Mouse (Mus musculus) thymus, postnatal 14 days (tissue): ENCODE data around the gene Suclg2.
"Not testable (repeated sequence)": the region's sequence is repeated elsewhere in the genome, so short reads cannot be mapped to it uniquely, and the experiment has no call there.

ENCODE experiments used
- DNase-seq: peaks from one replicate; pipeline ENCODE4 v3.0.0; 2021

The Suclg2 gene

DNA sequence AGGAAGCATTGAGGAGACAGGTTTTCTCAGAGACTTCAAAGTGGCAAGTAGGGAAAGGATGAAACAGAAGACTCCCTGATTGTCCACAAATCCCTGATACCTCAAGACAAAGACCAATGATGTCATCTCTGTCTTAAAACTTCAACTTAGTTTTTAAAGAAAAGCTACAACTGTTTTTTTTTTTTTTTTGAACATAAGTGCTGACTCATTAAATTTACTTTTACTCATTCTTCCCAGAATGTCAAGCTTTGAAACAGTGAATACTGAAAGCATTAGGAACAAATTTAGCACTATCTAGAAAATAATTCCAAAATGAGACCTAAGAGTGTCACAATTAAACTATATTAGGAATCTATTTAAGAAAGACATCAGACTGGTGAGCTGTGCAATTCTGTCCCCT is 98.8 kb downstream of the Suclg2 start:
- DNase-seq, result no peak

DNA sequence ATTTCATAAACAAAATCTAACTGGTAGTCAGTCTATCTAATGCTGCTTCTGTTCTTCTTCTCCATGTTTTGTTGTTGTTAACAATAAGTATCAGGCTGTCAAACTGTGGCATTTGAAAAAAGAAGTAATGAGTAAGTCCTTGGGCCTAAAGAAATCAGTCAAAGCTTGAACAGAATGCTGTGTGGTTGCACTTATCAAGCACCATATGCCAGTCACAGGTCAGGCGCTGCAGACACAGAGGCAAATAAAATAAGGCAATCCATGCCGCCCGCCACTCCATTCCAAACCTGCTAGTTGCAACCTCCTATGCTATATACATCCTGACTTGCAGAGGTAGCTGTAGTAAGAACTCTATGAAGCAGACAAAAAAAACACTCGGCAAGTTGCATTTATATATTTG is 100.2 kb downstream of the Suclg2 start:
- no peak for DNase-seq

DNA sequence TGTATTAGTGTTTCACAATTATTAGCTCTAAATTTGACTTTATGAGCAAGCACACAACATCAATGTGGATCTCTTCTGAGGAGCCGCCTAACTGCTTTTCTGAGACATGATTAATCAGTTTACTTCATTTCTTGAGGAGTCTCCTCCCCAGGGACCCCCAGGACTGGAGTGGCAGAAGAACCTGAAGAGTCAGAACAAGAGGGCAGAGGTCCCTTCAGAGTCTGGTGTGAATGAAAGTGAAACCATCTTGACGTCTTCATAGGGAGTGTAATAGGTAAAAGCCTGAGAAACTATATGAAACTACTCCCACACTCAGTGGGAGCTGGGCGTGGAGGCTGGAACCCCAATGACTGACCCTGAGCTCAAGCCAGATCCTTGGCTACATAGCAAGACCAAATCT is 105.4 kb downstream of the Suclg2 start:
- DNase-seq, result no peak

DNA sequence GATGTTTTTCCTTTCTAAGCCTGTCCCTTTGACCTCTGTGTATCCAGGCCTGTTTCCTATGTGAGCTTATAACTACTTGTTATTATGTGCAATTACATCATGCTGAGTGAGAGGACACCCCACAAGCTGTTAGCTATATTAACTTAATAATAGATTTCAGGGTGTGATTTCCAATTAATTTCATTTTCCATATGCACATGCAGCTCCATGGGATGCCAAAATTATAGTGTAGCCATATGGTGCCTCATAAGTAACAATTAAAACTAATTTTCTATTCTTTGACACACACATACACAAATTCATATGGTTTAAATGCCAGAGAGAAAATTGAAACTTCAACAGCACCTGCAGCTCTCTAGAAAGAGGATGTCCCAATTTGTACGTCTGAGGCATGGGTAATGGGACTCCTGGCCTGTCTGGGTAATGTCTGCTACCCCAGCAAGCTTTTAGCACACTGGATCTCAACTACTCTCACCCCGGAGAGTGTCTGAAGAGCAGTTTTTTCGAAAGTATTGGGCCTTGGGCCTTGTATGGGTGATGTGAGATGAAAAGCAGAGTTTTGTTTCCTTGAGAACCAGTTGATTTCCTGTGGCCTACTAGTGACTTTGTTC is 106.1 kb downstream of the Suclg2 start:
- DNase-seq, result no peak

DNA sequence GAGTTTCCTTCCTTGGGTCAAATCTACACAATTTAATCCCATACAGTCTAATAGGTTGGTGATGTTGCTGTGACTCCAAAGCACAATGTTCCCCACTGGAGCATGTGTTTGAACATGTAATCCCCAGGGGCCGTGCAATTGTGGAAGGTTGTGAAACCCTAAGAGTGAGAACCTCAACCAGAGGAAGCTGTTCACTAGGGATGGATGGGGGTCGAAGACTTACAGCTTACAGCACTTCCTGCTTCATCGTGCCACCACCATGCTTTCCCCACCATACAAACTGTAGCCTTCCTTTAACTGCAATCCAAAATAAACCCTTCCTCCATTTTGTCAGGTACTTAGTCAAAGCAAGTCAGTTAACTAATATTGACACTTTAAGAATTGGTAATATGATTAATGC is 107.5 kb downstream of the Suclg2 start:
- no peak for DNase-seq

DNA sequence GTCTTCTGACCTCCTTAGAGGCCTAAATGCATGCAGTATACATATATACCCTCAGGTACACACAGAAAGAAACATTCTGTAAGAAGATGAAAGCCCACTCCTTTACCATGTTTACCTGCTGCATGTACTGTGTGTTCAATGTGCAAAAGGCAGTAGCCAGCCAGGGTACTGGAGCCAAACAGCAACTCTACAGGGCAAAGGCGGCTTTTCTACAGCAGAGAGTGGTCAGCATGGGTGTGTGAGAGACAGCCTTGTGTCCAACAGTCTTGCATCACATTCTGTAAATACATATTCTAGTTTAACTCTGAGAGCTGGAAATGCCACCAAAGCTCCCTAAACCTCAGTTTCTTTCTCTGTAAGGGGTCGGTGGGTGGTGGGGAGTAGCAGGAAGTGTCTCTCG is 110.5 kb downstream of the Suclg2 start:
- DNase-seq, result no peak

DNA sequence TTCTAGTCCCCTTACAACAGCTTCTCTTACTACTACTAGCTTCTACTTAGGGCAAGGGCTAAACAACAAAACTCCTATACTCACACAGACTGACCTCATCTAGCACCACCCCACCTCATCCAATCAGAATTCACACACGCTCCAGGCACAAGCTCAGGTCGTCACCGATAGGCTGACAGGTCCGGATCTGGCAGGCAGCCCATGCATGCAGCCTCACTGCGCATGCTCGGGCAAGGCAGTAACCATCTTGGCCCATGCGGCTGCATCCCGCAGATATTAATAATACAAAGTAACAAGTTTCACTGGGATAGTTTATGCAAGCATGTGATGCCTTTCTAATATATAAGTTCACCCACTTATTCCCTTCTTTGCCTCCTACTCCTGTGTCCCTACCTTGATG is 117.9 kb downstream of the Suclg2 start:
- not testable (repeated sequence) for DNase-seq

DNA sequence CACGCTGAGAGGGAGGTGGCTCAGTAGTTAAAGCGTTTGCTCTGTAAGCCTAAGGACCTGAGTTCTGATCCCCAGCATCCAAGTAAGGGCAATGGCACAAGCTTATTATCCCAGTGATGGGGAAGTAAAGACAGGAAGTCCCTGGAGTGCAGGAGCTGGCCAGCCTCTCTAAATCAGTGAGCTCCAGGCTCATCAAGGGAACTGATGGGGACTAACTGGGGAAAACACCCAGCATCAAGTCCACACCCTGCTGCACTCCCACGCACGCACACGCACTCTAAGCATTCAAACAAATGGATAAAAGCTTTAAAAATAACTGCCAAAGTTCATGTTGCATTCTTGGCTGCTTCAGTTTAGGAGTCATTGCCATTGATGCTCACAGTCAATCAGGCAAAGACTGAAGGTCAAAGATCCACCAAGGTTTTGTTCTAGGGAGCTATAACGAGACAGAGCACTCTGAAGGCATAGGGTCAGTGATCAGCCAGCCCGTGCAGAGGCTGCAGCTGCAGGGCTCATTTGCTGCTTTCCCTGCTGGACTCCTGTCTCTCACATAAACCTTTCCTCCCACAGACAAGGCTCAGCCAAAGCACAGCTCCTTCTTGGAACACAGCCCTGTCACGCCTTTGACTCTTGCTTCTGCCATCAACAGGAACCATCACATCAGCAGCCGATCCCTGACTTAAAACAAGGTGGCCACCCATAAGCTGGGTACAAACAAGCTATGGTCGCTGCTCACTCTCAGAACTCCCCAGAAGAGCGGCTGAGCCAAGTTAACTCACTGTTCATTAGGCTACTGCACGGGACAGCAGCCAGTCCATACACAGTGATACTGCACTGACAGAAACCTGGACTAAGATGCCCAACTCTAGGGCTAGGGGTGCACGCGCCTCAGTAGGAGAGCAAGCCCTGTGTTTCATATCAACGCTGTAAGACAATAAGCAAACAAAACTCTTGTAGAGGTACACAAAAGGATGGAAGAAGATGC is 121.5 kb downstream of the Suclg2 start:
- DNase-seq, result no peak

DNA sequence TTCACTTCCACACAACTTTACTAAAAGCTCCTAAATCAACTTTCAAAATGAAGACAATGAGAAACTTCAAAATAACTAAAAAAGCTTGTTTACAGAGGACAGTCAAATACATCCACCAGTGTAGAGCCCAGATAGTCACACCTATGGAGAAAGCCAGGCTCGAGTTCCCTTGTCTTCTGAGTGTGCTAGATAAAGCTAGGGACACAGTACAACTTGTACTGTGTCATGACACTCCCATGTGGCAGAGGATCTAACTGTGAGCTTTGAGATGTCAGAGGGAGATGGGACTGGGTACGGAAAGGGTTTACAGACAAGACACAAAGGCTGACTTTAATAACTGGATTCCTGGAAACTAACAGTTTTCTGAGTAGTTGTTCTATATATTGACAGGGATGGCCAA is 122.7 kb downstream of the Suclg2 start:
- DNase-seq, result no peak

DNA sequence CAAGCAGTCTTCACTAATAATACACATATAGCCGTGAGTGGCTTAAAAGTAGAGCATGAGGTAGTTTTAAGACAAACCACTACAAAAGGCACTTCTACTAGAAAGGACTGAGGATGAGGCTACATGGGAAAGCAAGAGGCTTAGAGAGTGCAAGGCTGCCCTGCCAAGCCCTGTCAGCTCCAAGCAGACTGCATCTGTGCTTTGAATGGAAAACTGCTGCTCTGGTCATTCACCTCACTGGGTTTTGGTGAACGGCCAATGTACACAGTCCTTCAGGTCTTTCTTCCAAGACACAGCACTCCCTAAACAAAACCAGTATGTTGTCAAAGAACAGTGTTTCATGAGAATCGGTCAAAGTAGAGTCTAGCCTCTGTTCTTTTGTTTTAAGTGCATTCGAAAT is 124.4 kb downstream of the Suclg2 start:
- DNase-seq, result no peak

DNA sequence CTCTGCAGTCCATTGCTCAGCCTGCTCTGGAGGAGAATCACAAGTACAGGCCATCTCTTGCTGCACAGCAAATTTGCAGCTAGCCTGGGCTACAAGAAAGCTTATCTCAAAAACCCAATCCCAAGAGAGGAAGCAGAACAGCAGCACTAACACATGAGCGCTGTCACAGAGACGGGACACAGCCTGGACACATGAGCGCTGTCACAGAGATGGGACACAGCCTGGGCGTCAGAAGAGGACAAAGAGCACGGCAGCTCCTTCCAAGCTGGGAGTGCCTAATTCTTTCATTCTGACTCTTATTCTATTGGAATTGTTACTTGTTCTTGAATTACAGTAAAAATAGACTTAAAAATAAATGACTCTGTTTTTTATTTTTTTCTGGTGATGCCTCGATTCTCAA is 126.2 kb downstream of the Suclg2 start:
- DNase-seq, result no peak

DNA sequence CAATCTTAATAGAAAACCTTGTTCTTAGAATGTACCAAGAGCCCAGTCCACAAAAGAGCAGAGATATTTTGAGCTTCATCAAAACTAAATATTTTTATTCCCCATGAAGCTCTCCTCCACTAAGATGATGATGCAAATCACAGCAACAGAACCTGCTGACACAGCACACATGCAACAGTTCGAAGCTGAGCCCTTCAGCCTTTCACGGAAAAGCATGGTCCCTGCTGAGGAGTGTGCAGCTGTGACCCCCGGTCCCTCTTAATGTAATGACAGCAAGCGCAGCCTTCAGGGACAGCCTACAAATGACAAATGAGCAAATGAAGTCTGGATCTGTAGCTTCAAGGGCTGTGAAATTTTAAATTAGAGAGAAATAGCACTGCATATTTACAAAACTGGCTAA is 128.1 kb downstream of the Suclg2 start:
- DNase-seq, result no peak

DNA sequence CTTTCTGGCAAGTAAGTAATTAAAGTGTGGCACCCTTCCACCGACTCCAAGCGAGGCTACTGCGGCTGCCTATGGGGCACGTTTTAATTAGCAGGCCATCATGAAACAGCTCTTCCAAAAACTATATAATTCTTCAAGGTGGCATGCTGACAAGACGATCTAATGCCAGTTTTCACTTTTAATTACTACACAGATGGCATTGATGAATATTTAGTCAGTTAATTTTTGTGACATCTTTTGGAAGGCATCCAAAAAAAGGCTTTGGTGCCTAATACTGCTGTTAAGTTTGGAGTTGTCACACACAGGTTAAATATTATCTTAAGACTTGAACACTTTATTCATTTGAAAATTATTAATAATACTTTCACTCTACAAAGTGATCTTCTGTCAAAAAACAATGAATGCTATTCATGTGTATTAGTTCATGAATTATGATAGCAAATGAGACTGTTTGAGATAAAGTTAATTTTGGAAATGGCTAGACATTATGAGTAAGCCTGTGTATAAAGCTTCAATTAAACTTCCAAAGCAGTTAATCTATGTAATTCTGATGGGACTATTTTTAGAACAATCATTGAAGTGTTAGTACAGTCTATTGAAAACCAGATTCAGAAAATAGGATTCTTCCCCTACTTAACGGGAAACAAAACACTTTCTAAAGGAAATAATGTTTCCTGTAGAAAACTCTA is 131.3 kb downstream of the Suclg2 start:
- DNase-seq, result no peak

DNA sequence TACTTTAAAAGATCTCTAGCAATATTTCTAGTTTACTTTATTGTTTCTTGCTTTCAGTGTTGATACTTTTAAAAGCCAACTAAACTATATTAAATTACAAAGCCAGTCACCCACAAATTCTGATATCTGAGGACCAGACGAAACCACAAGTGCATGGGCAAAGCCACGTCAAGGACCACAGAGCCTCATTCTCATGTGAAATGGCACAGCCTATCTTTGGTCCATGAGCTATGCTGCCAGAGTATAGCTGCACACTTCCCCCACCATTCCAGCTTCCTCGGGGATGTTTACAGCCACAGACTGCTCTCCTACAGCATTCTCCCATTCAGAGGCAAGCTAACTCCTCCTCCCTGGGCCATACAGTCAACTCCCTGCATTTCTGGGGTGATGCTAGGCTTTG is 136.7 kb downstream of the Suclg2 start:
- DNase-seq, result no peak

DNA sequence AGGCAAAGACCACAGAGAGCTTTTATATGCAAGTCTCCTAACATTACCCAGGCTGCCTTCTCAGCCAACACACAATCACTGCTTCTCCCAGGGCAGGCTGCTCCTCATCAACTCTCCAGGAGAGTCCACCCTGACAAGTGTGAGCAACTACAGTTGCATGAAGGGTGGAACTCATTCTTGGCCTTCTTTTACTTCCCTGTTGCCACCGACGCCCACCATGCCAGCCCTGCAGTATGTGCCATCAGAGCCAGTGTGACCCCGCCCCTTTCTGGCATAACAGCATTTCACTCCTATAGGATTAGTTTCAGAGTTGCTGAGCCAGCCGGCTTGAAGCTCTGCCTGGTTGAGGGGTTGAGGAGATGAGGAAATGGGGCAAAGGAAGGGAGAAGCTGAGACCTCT is 138.8 kb downstream of the Suclg2 start:
- DNase-seq, result no peak

DNA sequence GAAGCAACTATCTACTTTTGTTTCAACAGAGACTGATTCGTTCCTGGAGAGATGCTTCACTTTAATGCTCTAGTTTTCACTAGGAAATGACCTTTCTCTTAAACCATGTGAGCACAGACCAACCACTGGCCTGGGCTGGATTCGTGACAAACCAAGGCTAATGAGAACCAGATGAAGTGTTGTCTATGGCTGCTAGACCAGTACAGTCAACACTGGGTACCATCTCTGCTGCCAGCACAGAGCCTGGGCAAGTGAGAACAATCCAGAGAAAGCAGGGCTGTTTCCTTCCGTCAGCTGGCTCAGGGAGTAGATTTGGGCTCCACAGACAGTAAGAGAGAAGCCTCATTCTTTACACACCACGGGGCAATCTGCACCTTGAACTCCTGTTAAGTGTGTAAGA is 143.1 kb downstream of the Suclg2 start:
- no peak for DNase-seq

DNA sequence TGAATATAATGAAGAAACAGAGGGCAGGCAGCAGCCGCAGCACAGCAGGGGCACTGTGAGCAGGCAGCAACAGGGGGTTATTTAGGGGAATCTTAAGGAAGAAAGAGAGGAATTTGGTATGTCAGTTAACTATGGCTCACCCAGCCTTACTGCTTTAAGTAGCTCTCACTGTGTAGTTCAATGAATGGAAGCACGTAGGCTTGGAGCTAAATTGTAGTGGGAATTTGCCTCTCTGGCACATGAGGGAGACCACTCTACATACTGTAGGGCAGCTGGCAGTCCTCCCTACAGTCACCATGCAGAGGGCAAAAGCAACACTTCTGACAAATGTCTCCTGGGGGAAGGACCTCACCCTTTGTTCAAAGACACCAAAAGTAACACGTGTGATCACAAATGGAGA is 143.7 kb downstream of the Suclg2 start:
- no peak for DNase-seq

DNA sequence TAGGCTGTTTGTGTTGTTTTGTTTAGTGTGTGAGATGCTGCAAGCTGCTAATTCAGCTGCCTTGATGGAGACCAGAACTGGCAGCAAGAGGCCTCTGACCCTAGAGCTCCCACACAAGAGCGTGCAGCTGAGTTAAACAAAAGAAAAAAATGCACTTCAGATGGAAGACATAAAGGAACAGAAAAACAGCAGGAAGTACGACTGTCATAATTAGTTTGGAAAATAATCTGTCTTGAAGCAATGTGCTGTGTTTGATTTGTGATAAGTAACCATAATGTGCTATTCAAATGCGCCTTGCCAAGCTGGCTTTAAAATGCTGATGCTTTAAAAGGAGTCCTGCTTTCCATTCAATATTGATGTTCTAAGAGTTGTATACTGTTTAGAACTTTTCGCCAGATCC is 144.2 kb downstream of the Suclg2 start:
- no peak for DNase-seq

DNA sequence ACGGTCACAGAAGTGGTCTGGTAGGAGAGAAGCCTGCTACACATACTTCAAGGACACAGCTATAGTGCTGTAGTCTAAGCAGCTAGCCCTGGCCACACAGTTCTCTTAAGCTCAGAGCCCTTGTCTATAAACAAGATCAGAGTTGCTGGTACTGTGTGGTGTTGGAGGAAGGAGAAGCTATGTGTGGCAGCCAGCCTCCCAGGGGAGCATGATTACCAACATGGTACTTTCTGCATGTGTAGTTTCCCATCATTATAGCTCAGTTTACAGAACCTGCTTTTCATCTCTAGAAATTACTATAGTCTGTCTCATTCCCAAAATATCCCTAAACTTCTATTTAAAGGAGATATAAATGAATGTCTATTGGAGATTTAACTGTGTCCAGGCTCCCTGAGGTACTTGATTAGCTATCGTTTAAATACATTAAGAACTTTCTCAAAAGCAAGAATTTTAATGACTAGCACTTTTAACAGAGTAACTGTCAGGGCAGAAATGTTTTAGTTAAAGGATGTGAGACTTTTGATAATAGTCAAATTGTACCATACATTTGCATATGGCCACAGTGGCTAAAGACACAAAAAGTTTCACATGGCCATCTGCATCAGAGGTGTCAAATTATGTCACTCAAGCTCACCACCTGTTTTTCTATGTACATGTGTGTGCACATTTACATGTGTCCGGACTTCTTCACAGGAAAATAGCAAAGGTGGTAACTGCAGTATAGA is 145.4 kb downstream of the Suclg2 start:
- DNase-seq, result no peak

DNA sequence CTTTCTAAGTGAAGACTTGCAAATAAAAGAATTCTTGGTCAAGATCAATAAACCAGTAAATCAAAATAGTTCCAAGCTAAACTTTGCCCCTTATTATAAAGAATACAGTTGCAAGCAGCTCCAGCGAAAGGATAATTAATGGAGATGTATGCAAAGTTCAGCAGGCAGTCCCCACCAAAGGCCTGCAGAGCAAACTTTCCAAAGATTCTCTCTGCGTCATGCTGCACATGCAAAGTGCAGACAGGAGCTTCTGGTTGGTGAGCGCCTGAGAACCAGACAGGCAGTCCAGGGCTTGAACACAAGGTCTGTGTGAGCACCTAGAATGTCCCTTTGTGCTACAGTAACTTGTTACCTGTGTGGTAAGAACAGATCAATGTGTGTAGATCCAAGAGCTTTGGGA is 147.0 kb downstream of the Suclg2 start:
- DNase-seq, result no peak

DNA sequence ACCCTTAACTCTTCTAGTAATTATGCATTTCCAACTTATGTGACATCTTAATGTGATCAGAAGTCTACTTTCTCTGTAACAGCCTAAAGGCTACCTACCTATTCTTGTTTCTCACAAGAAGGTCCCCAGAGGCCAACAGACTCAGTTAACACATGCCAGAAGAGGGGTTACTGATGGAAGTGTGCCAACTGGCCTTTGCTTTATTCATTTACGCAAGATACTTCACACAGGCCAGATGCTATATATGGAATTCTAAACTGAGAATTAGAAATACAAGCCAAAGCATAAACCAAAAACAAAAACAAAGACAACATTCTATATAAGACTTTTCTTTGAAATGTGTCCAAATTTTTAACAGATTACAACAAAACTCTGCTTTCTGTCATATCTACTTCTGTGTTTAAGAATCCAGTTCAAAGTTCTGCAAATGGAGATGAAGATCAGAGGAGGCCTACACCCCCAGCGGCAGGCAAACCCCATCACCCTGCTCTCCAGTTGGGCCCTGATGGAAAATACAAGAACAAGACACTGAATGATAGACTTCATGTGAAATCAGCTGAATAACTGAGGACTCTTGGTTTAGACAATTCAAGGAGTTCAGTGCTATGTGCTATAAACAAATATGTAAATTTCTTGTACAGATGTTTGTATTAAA is 155.1 kb downstream of the Suclg2 start:
- no peak for DNase-seq

DNA sequence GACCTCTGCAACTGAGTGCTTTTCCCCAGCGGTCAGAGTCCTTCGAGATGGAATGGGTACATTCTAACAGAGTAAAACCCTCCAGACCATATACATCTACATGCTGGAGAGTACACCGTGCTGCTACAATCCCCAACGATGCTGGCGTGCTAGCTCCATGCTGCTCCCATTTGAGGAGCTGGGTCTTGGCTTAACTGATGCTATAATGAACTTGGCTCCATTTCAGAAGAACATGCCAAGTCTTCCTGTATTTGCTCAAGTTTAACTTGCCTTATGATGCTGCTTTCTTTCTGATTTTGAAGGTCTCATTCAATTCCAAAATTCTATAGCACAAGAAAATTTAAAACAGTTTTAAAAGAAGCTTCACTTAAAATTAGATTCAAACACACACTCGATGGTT is 162.3 kb downstream of the Suclg2 start:
- DNase-seq, result no peak
